Mouse (Mus musculus): ENCODE data around the gene Mzf1.
"Not testable (repeated sequence)": the region's sequence is repeated elsewhere in the genome, so short reads cannot be mapped to it uniquely, and the experiment has no call there.

Gene Mzf1

GRCm38 (mm10) chr7:13054287-13055010 is at the start of gene Mzf1:
Gene Mzf1 (minus strand): TSS chr7:13054764.
- DNase-seq: peak; percentile 94 to 96

GRCm38 (mm10) chr7:13095073-13095472 is 40.5 kb upstream of the Mzf1 start, which contains the start of gene Vmn1r85:
Gene Vmn1r85 (minus strand): TSS chr7:13095173.
- DNase-seq: no peak

GRCm38 (mm10) chr7:13072293-13072692 is 17.7 kb upstream of the Mzf1 start:
- no peak for DNase-seq

- DNase-seq: not testable (repeated sequence)
Measured at GRCm38 (mm10) chr7:13063399-13063798, 8.8 kb upstream of the Mzf1 start.

- no peak for DNase-seq
Measured at GRCm38 (mm10) chr7:13059536-13059935, 5.0 kb upstream of the Mzf1 start.

- DNase-seq: no peak
Measured at GRCm38 (mm10) chr7:13056913-13057700, 2.5 kb upstream of the Mzf1 start.

GRCm38 (mm10) chr7:13053961-13054286 is 640 bp downstream of the Mzf1 start:
- no peak for DNase-seq

GRCm38 (mm10) chr7:13053501-13053900 is 1.1 kb downstream of the Mzf1 start:
- no peak for DNase-seq

GRCm38 (mm10) chr7:13053001-13053400 is 1.6 kb downstream of the Mzf1 start:
- DNase-seq: no peak

GRCm38 (mm10) chr7:13046084-13046483 is 8.5 kb downstream of the Mzf1 start:
- peak; percentile 59 to 77 for DNase-seq

GRCm38 (mm10) chr7:13044254-13044625 is 10.3 kb downstream of the Mzf1 start:
- no peak for DNase-seq

- no peak for DNase-seq
Measured at GRCm38 (mm10) chr7:13043445-13044253, 10.9 kb downstream of the Mzf1 start.

- DNase-seq: no peak
Measured at GRCm38 (mm10) chr7:13043120-13043444, 11.5 kb downstream of the Mzf1 start.

GRCm38 (mm10) chr7:13042511-13042910 is 12.1 kb downstream of the Mzf1 start:
- no peak for DNase-seq

- DNase-seq: no peak
Measured at GRCm38 (mm10) chr7:13041256-13041655, 13.3 kb downstream of the Mzf1 start.

- DNase-seq: no peak
Measured at GRCm38 (mm10) chr7:13039181-13039580, 15.4 kb downstream of the Mzf1 start.

- peak; percentile 21 to 47 for DNase-seq
Measured at GRCm38 (mm10) chr7:13038621-13039169, 15.9 kb downstream of the Mzf1 start.

- peak; percentile 96 to 97 for DNase-seq
Measured at GRCm38 (mm10) chr7:13037901-13038555, 16.5 kb downstream of the Mzf1 start, which contains the start of gene Ube2m. Gene Ube2m (minus strand): TSS chr7:13038275.

GRCm38 (mm10) chr7:13037366-13037765 is 17.2 kb downstream of the Mzf1 start:
- no peak for DNase-seq

GRCm38 (mm10) chr7:13036806-13037205 is 17.8 kb downstream of the Mzf1 start:
- no peak for DNase-seq

- DNase-seq: no peak
Measured at GRCm38 (mm10) chr7:13035211-13035855, 19.2 kb downstream of the Mzf1 start.
